Mouse (Mus musculus) kidney, adult 2 months (tissue): ENCODE data around the gene Cfap97d2. TPM values are rescaled to one million over a fixed set of nuclear protein-coding genes. Genes with fewer than 3 reads are reported as not detected.

Experiments
- DNase-seq: peaks from one replicate; pipeline ENCODE4 v3.0.0; 2021
- H3K27ac ChIP-seq: fragments of 200-500 bp; 2 replicates; pipeline ENCODE4 v1.5.1; 2012; ENCODE audit warnings: low read depth, low read length, control low read depth, inconsistent platforms; ENCODE audit not compliant: insufficient read depth
- H3K27me3 ChIP-seq: fragments of 200-500 bp; replicated peaks from 2 replicates; pipeline ENCODE4 v1.6.1; 2012; ENCODE audit warnings: mild to moderate bottlenecking, moderate library complexity, low read length, inconsistent platforms; ENCODE audit not compliant: control insufficient read depth, insufficient read depth
- H3K36me3 ChIP-seq: fragments of 200-500 bp; 2 replicates; pipeline ENCODE4 v1.6.1; 2012; ENCODE audit warnings: mild to moderate bottlenecking, moderate library complexity, low read length, inconsistent platforms; ENCODE audit not compliant: control insufficient read depth, insufficient read depth
- H3K4me1 ChIP-seq: fragments of 200-500 bp; 2 replicates; pipeline ENCODE4 v1.6.1; 2011; ENCODE audit warnings: low read length; ENCODE audit not compliant: control insufficient read depth, insufficient read depth
- H3K4me3 ChIP-seq: fragments of 200-500 bp; 2 replicates; pipeline ENCODE4 v1.5.1; 2011; ENCODE audit warnings: mild to moderate bottlenecking, low read depth, low read length, control low read depth; ENCODE audit not compliant: insufficient read depth
- CTCF ChIP-seq: fragments of 200-500 bp; conservative IDR thresholded peaks from 2 replicates; pipeline ENCODE4 v1.5.1; 2011; ENCODE audit warnings: low read depth, mild to moderate bottlenecking, control low read depth, low read length, moderate library complexity, mixed read lengths; ENCODE audit not compliant: insufficient read depth, insufficient read length
- POLR2A ChIP-seq: fragments of 200-500 bp; IDR thresholded peaks from one replicate; pipeline ENCODE4 v1.6.1; 2011; ENCODE audit warnings: low read depth, low read length, control low read depth
- WGBS: fragments of 180-500 bp; shearing (Covaris S2); methylation state at CpG from one replicate; pipeline ENCODE4 v1.1.7; 2018; 5-methylcytosine and 5-hydroxymethylcytosine counted together
- polyA plus RNA-seq: library from polyadenylated mRNA; depleted of rRNA; stranded (reverse); fragments of >200 nt; gene quantifications from 2 replicates; pipeline ENCODE4 v1.2.3, GENCODE M21; 2012

The Cfap97d2 gene
- polyA plus RNA-seq, 1 experiment, result not detected

- Histone ChIP-seq H3K27me3 (no peaks in the 10 kb centered on the region), H3K27ac (no peak overlapping the region), H3K4me1 (no peaks in the 10 kb centered on the region), H3K36me3 (no peaks in the 10 kb centered on the region), H3K4me3 (no peak overlapping the region)
- no peak for DNase-seq
- 24% methylated on average over 3 of the region's 3 CpGs for whole genome bisulfite sequencing
- TF ChIP-seq POLR2A (no peak), CTCF (no peak)
Measured at GRCm38 (mm10) chr8:13747626-13748025, 41.9 kb downstream of the Cfap97d2 start.

- peaks cover 2% of the 10 kb centered on the region; the same call in 1 of the 2 replicates for H3K4me1 ChIP-seq
- no peaks in the 10 kb centered on the region; the same call in 1 of the 2 replicates for H3K27me3 ChIP-seq
- 18% methylated on average over 2 of the region's 2 CpGs for WGBS
- H3K36me3 ChIP-seq, result no peaks in the 10 kb centered on the region
- TF ChIP-seq POLR2A (no peak), CTCF (peak; percentile 86)
- no peak overlapping the region for H3K4me3 ChIP-seq
- H3K27ac ChIP-seq, result no peak overlapping the region
- DNase-seq, result peak; percentile 81
Measured at GRCm38 (mm10) chr8:13753680-13754079, 48.0 kb downstream of the Cfap97d2 start.

- no peak for TF ChIP-seq POLR2A
- TF ChIP-seq CTCF, result no peak
- Histone ChIP-seq H3K4me3 (no peak overlapping the region), H3K27me3 (no peaks in the 10 kb centered on the region; the same call in 1 of the 2 replicates), H3K36me3 (no peaks in the 10 kb centered on the region; the same call in 1 of the 2 replicates), H3K4me1 (peaks cover 5% of the 10 kb centered on the region; the same call in 1 of the 2 replicates), H3K27ac (no peak overlapping the region)
- 72% methylated on average over 7 of the region's 7 CpGs for WGBS
- no peak for DNase-seq
Measured at GRCm38 (mm10) chr8:13756480-13756879, 50.8 kb downstream of the Cfap97d2 start.

GRCm38 (mm10) chr8:13756982-13757804 lies 51.5 kb downstream of the Cfap97d2 start, which contains the start of gene Cdc16:
Gene Cdc16 (plus strand): TSS chr8:13757676.
- H3K4me3 ChIP-seq, result peak within 1 kb of the TSS; percentile 78
- TF ChIP-seq CTCF (no peak), POLR2A (peak; percentile 36)
- H3K27me3 ChIP-seq, result no peaks in the 10 kb centered on the region; the same call in 1 of the 2 replicates
- peaks cover 5% of the 10 kb centered on the region; the same call in 1 of the 2 replicates for H3K4me1 ChIP-seq
- WGBS, result 7% methylated on average over 40 of the region's 40 CpGs
- H3K27ac ChIP-seq, result peak within 1 kb of the TSS; percentile 44
- H3K36me3 ChIP-seq, result no peaks in the 10 kb centered on the region; the same call in 1 of the 2 replicates
- DNase-seq, result peak; percentile 93

GRCm38 (mm10) chr8:13757805-13758727 lies 52.4 kb downstream of the Cfap97d2 start:
- peaks cover 5% of the 10 kb centered on the region; the same call in 1 of the 2 replicates for H3K4me1 ChIP-seq
- 0 out of 2 replicates have a peak, but pooled peaks have one; percentile 21 for TF ChIP-seq CTCF
- no peak for TF ChIP-seq POLR2A
- H3K36me3 ChIP-seq, result no peaks in the 10 kb centered on the region; the same call in 1 of the 2 replicates
- H3K27ac ChIP-seq, result peak overlapping the region; percentile 44; the same call in 1 of the 2 replicates
- 2% methylated on average over 37 of the region's 38 CpGs for WGBS
- H3K4me3 ChIP-seq, result peak overlapping the region; percentile 78
- no peaks in the 10 kb centered on the region; the same call in 1 of the 2 replicates for H3K27me3 ChIP-seq
- DNase-seq, result peak; percentile 61

GRCm38 (mm10) chr8:13769206-13769605 lies 63.5 kb downstream of the Cfap97d2 start:
- H3K27ac ChIP-seq, result no peak overlapping the region
- no peak for TF ChIP-seq POLR2A
- TF ChIP-seq CTCF, result no peak
- 81% methylated on average over 11 of the region's 11 CpGs for WGBS
- peaks cover 16% of the 10 kb centered on the region for H3K36me3 ChIP-seq
- no peaks in the 10 kb centered on the region for H3K27me3 ChIP-seq
- H3K4me3 ChIP-seq, result no peak overlapping the region
- H3K4me1 ChIP-seq, result no peaks in the 10 kb centered on the region
- no peak for DNase-seq

- no peak for DNase-seq
- H3K27me3 ChIP-seq, result no peaks in the 10 kb centered on the region
- no peaks in the 10 kb centered on the region; the same call in 1 of the 2 replicates for H3K36me3 ChIP-seq
- no peak overlapping the region for H3K4me3 ChIP-seq
- H3K27ac ChIP-seq, result no peak overlapping the region
- WGBS, result 74% methylated on average over 3 of the region's 3 CpGs
- H3K4me1 ChIP-seq, result no peaks in the 10 kb centered on the region
- no peak for TF ChIP-seq POLR2A
- no peak for TF ChIP-seq CTCF
Measured at GRCm38 (mm10) chr8:13780536-13780935, 74.8 kb downstream of the Cfap97d2 start.
